Mouse (Mus musculus) splenic B cell, adult 2 months (primary cell): ENCODE results near the gene Nup214.

Experiments used
- DNase-seq: peaks from one replicate; pipeline ENCODE4 v3.0.0-alpha.2; 2011; ENCODE audit warnings: low read depth, low spot score
- H3K27me3 ChIP-seq: 2 replicates; pipeline ENCODE4 v1.6.1; 2012; ENCODE audit warnings: mild to moderate bottlenecking, low read length, moderate library complexity, mixed read lengths; ENCODE audit not compliant: control insufficient read depth, poor library complexity, insufficient read depth, severe bottlenecking
- H3K36me3 ChIP-seq: 2 replicates; pipeline ENCODE4 v1.6.1; 2012; ENCODE audit warnings: mild to moderate bottlenecking, low read length, moderate library complexity, mixed read lengths; ENCODE audit not compliant: control insufficient read depth, poor library complexity, insufficient read depth, severe bottlenecking

Gene Nup214

GRCm38 (mm10) chr2:32045375-32045774, 71.1 kb downstream of the Nup214 start:
- H3K36me3 ChIP-seq: peaks cover 5% of the 10 kb centered on the region
- H3K27me3 ChIP-seq: no peaks in the 10 kb centered on the region
- no peak for DNase-seq

- no peaks in the 10 kb centered on the region for H3K27me3 ChIP-seq
- no peak for DNase-seq
- H3K36me3 ChIP-seq: peaks cover 7% of the 10 kb centered on the region
Observed at GRCm38 (mm10) chr2:32046009-32046408, 71.8 kb downstream of the Nup214 start.

GRCm38 (mm10) chr2:32047323-32047722, 73.1 kb downstream of the Nup214 start:
- no peak for DNase-seq
- H3K27me3 ChIP-seq: no peaks in the 10 kb centered on the region
- peaks cover 12% of the 10 kb centered on the region for H3K36me3 ChIP-seq

- peaks cover 9% of the 10 kb centered on the region for H3K36me3 ChIP-seq
- DNase-seq: no peak
- H3K27me3 ChIP-seq: no peaks in the 10 kb centered on the region
Observed at GRCm38 (mm10) chr2:32051791-32052190, 77.6 kb downstream of the Nup214 start.

- no peaks in the 10 kb centered on the region for H3K27me3 ChIP-seq
- no peak for DNase-seq
- peaks cover 9% of the 10 kb centered on the region for H3K36me3 ChIP-seq
Observed at GRCm38 (mm10) chr2:32052418-32052817, 78.2 kb downstream of the Nup214 start.

GRCm38 (mm10) chr2:32055357-32055965, 81.2 kb downstream of the Nup214 start:
- H3K36me3 ChIP-seq: peaks cover 7% of the 10 kb centered on the region
- H3K27me3 ChIP-seq: no peaks in the 10 kb centered on the region
- DNase-seq: no peak

- Histone ChIP-seq H3K36me3 (peaks cover 5% of the 10 kb centered on the region), H3K27me3 (no peaks in the 10 kb centered on the region)
- DNase-seq: no peak
Observed at GRCm38 (mm10) chr2:32056524-32056923, 82.3 kb downstream of the Nup214 start.

GRCm38 (mm10) chr2:32057360-32057759, 83.1 kb downstream of the Nup214 start:
- Histone ChIP-seq H3K36me3 (no peaks in the 10 kb centered on the region), H3K27me3 (no peaks in the 10 kb centered on the region)
- DNase-seq: no peak

- Histone ChIP-seq H3K27me3 (no peaks in the 10 kb centered on the region), H3K36me3 (no peaks in the 10 kb centered on the region)
- no peak for DNase-seq
Observed at GRCm38 (mm10) chr2:32057794-32058193, 83.6 kb downstream of the Nup214 start.

- Histone ChIP-seq H3K27me3 (no peaks in the 10 kb centered on the region), H3K36me3 (no peaks in the 10 kb centered on the region)
- no peak for DNase-seq
Observed at GRCm38 (mm10) chr2:32058241-32058640, 84.0 kb downstream of the Nup214 start.

- DNase-seq: no peak
- Histone ChIP-seq H3K36me3 (no peaks in the 10 kb centered on the region), H3K27me3 (no peaks in the 10 kb centered on the region)
Observed at GRCm38 (mm10) chr2:32058716-32059115, 84.5 kb downstream of the Nup214 start.

- DNase-seq: no peak
- Histone ChIP-seq H3K36me3 (no peaks in the 10 kb centered on the region), H3K27me3 (no peaks in the 10 kb centered on the region)
Observed at GRCm38 (mm10) chr2:32059613-32060012, 85.4 kb downstream of the Nup214 start.

GRCm38 (mm10) chr2:32060228-32060805, 86.1 kb downstream of the Nup214 start:
- Histone ChIP-seq H3K36me3 (no peaks in the 10 kb centered on the region), H3K27me3 (no peaks in the 10 kb centered on the region)
- no peak for DNase-seq

GRCm38 (mm10) chr2:32061189-32061588, 87.0 kb downstream of the Nup214 start:
- DNase-seq: no peak
- Histone ChIP-seq H3K27me3 (no peaks in the 10 kb centered on the region), H3K36me3 (no peaks in the 10 kb centered on the region)

GRCm38 (mm10) chr2:32061722-32062505, 87.7 kb downstream of the Nup214 start:
- H3K27me3 ChIP-seq: no peaks in the 10 kb centered on the region
- H3K36me3 ChIP-seq: no peaks in the 10 kb centered on the region
- no peak for DNase-seq
